Mouse (Mus musculus) ES-Bruce4 (cell line): Measurements from ENCODE around the gene Dbh.

Source experiments
- CTCF ChIP-seq: IDR thresholded peaks from one replicate; pipeline ENCODE4 v1.8.1; 2011; ENCODE audit warnings: low read depth, low read length
- EP300 ChIP-seq: IDR thresholded peaks from 2 replicates; pipeline ENCODE4 v1.6.1; 2011; ENCODE audit warnings: low read depth, low read length; ENCODE audit not compliant: insufficient read depth
- POLR2A ChIP-seq: IDR thresholded peaks from one replicate; pipeline ENCODE4 v1.8.1; 2011; ENCODE audit warnings: low read length; ENCODE audit not compliant: insufficient read depth

DNA sequence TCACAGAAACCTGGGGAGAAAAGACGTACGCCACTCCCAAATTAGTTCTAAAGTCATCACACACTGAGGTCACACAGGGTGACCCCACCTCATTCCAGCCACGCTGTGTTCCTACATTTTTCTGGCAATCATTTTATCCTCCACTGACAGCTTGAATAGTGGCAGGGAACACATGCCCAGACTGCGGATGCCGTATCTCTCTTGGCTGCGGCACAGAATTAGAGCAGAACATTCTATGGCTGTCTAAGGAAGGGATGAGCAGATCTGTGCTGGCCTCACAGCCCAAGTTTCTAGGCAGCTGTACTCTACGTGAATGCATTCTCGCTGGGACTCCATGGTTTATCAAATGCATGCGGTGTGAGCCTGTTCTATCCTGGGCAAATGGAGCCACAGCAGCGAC lies 40.6 kb downstream of the Dbh start:
- TF ChIP-seq EP300 (no peak), POLR2A (no peak), CTCF (no peak)
